Mouse (Mus musculus): ENCODE results near the gene 4930474N05Rik. TPM values are rescaled to one million over a fixed set of nuclear protein-coding genes. Genes with fewer than 3 reads are reported as not detected.

4930474N05Rik gene
- polyA plus RNA-seq, 1 experiment = not detected

GRCm38 (mm10) chr14:36145261-36145660, 50.5 kb downstream of the 4930474N05Rik start:
- H3K36me3 ChIP-seq (ENCODE audit: control insufficient read depth, insufficient read depth) = no peaks in the 10 kb centered on the region
- H3ac ChIP-seq (ENCODE audit: control insufficient read depth, insufficient read length) = no peak overlapping the region
- no peak overlapping the region for H3K4me3 ChIP-seq
- no peak overlapping the region for H3K4me2 ChIP-seq (ENCODE audit: low read depth)
- no peaks in the 10 kb centered on the region for H3K27me3 ChIP-seq (ENCODE audit: control insufficient read depth, insufficient read depth, insufficient read length)
- TF ChIP-seq MYOD1 (IDR thresholded peaks at IDR 0.05; ENCODE audit: control insufficient read depth in 1 of 3, insufficient read length in 2 of 3, low read depth in 2 of 3) (peak in 2 of 3 experiments; percentile 67 to 74), TCF3 (IDR thresholded peaks at IDR 0.05; ENCODE audit: insufficient read length, low read depth) (no peak), SRF (IDR thresholded peaks at IDR 0.05; ENCODE audit: control insufficient read depth, insufficient read length, low read depth) (no peak), POLR2A (IDR thresholded peaks at IDR 0.05; ENCODE audit: insufficient read length, low read depth) (no peak), MAX (IDR thresholded peaks at IDR 0.05; ENCODE audit: low read depth) (no peak)
- H3K79me2 ChIP-seq (ENCODE audit: control insufficient read depth, insufficient read depth) = no peaks in the 10 kb centered on the region

All from myocyte (in vitro differentiated cells).